Mouse (Mus musculus) mouse embryonic stem cell (cell line): Measurements from ENCODE around the gene Nkx3-2.

Source experiments
- in situ Hi-C, 2 experiments: fragments of 300-500 bp; cut with MboI; formaldehyde crosslinking; loops; 1 replicate in 1 of 2; 3 replicates in 1 of 2; pipeline ENCODE4 v1.14.3; 2019 to 2020; ENCODE audit warnings: low sequenced_read_pairs in 2 of 2, low pct_unique_long_range_greater_than_20kb in 1 of 2, mixed read lengths in 1 of 2; ENCODE audit not compliant: unreplicated experiment in 1 of 2

Gene Nkx3-2

DNA sequence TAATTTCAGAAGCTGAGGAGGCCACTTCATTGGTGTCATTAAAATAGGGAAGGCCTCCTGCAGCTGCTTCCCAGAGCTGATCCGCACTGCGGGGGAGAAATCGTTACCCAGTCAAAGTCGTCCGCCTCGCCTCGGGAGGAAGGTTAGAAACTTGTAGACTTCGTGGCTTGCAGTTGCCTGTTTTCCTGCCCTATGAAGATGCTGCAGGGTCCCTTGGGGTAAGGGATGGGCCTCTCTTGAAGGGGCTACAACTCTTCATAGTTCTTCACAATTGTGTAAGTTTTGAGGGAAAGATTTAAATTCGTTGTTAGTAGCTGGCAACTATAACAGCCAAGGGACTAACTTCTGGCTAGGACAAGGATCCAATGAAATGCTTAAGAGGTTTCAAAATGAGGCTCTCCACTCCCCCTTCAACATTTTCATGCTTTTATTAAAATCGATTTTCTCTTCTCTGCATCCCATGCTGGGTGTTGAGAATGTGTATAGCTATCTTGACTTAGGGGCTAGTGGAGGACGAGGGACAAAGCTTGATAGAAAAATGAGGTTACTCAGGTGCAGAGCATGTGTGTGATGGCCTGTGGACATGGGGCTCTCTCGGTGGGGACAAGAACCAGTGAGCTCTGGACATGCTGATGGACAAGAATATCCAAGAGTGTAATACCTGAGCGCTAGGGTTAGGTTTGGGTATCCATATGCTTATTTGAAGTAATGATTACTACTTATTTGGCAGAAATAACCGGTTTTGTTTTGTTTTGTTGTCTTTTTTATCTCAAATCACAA, 1.5 kb upstream of the Nkx3-2 start:
- in situ Hi-C loops = loop anchor here in 1 of 2 experiments (25.0 kb wide), 1 partner anchor 629 kb away; no protein-coding TSS in a partner anchor

DNA sequence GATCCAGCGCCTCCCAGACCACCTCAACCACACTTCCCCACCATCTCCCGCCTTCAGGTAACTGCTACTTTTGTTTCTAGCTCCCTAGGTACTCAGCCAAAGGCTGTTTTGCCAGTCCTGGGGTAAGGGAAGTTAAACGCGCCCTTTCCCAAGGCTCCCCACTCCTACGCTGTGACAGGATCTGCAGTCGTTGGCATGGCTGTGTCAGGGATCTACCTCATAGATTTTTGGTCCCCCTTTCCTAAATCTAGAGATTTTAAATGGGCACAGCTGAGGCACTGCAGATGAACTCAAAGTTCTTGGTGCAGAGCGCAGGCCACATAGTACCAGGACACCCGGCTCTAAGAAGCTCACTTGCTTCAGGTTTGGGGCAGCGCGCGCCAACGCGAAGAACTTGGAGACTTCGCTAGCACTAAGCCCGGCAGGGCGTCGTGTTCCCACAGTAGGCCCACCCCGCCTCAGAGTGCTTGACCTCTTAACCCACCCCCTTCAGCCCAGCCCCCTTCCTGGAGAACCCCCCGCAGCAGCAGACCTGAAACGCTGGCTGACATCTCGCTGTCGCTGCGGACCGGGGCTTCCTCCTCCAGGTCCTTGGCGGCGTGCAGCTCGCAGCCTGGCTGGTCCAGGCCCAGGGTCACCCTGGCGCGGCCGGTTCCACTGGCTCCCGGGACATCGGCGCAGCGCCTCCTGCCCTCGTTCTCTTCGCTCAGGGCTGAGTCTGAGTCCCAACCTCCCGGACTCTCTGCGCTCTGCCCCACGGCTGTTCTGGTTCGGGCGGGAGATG, 1.2 kb downstream of the Nkx3-2 start:
- in situ Hi-C loops = loop anchor here in 1 of 2 experiments (25.0 kb wide), 1 partner anchor 626 kb away; no protein-coding TSS in a partner anchor

DNA sequence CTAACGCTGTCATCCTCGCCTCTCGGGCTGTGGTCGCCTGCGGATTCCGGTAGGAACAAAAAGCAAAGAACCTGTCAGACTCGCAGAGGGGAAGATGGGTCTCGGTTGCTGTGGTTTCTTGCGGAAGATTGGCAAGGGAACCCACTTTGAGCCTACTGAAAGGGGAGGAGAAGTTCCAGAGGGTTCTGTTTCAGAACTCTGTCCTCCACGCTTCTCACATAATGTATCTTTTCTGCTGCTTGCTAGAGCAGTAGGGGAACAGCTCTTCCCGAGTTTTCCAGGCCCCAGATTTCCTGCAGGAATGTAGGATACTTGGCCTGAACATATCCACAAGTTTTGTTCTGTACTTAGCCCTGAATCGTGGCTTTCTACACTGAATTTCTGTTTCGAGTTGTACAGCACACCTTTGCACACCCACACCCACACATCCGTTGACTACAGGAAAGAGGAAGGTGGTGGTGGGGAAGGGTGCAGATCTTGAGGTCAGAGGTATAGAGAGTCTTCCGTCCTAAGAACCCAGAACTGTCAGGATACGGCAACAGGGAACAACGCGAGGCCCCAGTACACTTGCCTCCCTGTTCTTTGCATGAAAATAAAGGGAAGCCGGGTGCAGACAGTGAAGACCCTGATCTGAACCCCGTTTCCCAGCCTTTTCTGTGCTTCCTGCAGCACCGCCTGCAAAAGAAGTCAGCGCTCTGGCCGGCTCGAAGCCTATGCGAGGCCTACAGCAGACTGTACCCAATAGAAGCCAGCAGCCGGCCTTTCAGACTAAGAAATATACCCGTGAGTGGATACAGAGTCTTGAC, 2.0 kb downstream of the Nkx3-2 start:
- in situ Hi-C loops = loop anchor here in 1 of 2 experiments (25.0 kb wide), 1 partner anchor 625 kb away; no protein-coding TSS in a partner anchor

DNA sequence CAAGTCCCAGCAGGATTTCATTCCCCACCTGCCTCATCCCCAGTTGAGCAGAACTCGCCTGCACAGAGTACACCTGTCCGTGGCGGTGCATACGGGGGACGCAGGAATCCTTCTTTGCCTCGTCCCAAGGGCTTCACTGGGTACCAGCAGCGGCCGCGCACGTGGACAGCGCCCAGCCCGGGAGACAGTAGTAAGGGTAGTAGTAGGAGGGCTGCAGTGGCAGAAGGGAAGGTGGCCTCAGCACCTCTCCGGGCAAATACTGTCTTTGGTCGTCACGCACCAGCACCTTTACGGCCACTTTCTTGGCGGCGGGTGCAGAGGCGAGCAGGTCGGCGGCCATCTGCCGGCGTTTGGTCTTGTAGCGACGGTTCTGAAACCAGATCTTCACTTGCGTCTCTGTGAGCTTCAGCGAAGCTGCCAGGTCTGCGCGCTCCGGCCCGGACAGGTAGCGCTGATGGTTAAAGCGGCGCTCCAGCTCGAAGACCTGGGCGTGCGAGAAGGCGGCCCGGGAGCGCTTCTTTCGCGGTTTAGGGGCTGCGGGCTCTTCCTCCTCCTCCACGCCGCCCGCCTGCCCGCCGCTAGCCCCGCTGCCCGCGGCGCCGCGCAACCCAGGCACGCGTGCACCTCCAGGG, 2.7 kb downstream of the Nkx3-2 start:
- in situ Hi-C loops = loop anchor here in 1 of 2 experiments (25.0 kb wide), 1 partner anchor 624 kb away; no protein-coding TSS in a partner anchor

DNA sequence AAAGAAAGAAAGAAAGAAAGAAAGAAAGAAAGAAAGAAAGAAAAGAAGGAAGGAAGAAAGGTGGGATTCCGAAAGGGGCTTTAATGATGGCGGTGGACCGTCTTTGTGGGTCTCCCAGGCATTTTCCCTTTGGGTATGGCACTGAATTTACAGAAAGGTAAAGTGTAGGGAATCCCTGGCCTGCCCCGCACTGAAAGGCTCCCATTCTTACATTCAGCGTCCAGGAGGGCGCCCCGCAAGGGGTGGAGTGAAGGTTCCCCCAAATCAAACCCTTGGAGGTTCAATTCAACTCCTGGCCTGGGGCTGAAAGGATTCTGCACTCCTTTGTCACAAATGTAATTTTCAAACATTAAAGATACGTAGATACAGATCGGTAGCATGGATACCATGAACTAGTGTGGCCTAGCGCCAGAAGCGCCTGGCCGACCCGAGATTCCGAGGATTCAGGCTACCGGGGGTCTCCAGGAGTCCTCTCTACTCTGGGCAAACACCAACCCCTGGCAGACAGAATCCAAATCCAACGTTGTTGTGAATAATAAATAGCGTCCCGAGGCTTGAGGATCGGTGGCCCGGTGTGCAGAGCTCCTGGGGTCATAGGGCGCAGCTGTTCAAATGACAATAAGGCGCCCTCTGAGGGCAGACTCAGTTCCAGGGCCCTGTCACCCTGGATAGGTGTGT, 3.3 kb downstream of the Nkx3-2 start:
- in situ Hi-C loops = loop anchor here in 1 of 2 experiments (25.0 kb wide), 1 partner anchor 624 kb away; no protein-coding TSS in a partner anchor

DNA sequence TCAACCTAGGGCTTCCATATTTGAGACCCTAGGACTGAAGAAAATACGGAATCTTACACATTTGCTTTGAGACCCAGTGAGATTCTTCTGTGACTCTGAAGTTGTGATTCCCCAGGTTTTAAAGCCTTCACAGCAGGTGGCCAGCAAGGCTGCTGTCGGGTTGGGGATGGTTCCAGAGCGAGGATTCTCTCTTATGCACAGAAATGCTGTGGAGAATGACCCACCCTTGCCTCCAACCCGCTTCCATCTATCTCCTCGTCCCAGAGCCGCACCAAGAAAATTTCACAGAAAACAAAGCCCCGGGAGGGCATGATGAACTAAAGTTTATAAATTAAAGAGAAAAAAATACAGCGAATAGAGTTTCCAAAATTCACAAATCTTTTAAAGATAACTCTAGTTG, 4.2 kb downstream of the Nkx3-2 start:
- in situ Hi-C loops = loop anchor here in 1 of 2 experiments (25.0 kb wide), 1 partner anchor 623 kb away; no protein-coding TSS in a partner anchor

DNA sequence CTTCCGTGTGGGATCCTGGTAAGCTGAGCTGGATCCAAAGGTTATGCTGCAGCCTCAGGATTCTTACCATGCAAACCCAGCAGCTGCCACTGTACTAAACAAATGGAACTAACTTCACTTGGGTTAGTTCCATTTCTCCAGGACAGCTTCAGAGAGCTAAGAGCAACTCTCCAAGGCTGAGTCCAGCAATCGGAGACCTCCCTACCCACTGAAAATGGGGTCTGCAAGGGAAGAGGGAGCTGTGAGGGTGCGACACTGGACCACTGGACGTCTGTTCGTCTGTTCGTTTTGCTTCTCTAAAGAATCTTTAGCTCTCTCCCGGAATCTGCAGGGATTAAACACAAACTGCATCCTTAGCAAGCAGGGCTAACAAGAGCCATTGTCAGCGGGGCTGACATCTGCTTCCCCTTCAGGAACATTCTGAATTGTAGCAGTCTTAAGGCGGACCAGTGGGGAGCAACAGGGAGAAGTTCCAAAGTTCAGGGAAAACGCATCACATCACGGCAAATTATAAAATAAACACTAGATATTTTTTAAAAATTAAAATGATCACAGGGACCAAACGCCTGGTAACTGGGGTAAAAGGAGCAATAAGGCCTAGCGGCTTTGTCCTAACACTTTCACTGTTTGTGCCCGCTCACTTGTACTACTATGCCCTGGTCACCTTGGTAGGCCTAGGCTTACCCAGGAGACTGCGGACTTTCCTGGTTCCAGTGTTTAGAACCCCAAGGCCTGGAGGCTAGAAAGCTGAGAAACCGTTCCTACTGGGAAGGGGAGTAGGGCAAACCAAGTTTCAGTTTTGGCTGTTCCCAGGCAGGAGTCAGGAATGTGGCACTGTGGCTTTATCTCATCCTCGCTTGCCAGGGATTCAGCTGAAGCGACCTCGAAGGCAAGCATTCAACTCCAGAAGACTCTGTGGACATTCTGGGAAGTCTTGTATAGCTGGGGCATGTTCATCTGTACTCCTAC, 5.3 kb downstream of the Nkx3-2 start:
- in situ Hi-C loops = loop anchor here in 1 of 2 experiments (25.0 kb wide), 1 partner anchor 622 kb away; no protein-coding TSS in a partner anchor

DNA sequence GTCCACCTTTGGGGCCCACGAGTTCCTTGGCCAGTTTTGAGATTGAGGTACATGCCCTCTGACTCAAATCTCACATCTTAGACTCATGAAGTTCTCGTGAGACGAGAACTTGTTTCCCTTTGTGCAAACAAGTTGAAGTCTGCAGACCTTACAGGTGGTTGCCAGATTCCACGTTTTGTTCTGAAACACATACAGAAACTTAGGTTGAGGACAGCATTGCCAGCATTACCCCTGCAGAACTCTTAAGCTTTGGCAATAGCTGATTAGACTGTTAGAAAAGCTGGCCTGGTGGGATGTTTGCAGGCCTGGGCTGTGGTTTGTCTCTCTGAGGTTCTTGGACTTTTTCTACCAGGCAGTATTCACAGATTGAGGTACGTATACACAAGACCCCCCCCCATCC, 7.0 kb downstream of the Nkx3-2 start:
- in situ Hi-C loops = loop anchor here in 1 of 2 experiments (25.0 kb wide), 1 partner anchor 620 kb away; no protein-coding TSS in a partner anchor

DNA sequence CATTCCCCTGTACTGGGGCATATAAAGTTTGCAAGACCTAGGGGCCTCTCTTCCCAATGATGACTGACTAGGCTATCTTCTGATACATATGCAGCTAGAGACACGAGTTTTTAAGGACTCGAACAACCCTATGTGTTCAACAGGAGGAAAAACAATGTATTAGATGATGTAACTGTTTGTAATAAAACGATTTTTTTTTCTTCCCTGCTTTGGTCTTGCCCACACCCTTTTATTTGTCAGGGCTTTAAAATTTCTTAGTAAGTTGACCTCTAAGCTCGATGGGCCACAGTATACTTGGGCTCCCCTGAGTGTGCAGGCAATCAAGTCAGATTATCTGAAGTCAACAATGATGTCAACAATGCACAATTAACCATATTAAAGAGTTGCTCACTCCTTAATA, 7.9 kb downstream of the Nkx3-2 start:
- in situ Hi-C loops = loop anchor here in 1 of 2 experiments (25.0 kb wide), 1 partner anchor 619 kb away; no protein-coding TSS in a partner anchor

DNA sequence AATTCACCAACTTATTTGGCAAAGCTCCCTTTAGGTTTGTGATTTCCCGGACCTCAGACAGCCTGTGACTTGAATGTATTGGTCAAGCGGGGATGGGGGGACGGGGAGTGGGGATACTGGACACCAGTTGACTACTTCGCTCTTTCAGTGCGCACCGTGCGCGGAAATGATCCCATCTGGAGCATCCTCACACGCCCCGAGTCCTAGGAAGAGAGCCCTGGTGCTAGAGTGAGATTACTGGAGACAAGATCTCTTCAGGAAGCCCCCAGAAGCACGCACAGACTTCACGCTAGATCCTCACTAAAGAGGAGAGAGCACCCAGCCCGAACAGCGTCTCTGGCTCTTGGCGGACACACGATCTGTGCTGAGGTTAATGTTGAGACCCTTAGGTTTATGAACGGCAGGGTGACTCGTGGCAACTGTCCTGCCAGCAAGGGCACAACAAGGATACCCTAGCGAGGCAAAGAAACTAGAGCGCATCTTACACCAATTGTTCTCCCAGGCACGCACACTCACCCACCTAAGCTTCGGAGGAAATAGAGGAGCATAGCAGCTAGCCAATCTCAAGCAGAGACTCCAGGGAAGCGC, 8.8 kb downstream of the Nkx3-2 start:
- in situ Hi-C loops = loop anchor here in 1 of 2 experiments (25.0 kb wide), 1 partner anchor 618 kb away; no protein-coding TSS in a partner anchor

DNA sequence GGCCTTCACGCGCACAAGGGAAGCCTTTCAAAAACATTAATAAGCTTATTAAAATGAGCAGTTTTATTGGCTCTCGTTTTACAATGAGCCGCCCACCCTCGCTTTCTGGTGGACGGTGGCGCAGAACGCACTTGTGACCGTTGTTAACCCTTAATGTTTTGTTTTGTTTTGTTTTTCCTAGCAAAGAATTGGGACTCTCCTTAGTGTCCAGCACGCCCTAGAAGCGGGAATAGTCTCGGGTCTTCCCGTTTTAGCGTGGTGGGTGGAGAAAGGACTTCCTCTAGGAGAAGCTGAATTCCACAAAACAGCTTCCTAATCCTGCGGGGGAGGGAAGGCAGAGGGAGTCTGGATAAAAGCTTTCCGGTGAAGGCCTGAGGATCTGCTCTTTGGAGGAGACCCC, 9.5 kb downstream of the Nkx3-2 start:
- in situ Hi-C loops = loop anchor here in 1 of 2 experiments (25.0 kb wide), 1 partner anchor 618 kb away; no protein-coding TSS in a partner anchor

DNA sequence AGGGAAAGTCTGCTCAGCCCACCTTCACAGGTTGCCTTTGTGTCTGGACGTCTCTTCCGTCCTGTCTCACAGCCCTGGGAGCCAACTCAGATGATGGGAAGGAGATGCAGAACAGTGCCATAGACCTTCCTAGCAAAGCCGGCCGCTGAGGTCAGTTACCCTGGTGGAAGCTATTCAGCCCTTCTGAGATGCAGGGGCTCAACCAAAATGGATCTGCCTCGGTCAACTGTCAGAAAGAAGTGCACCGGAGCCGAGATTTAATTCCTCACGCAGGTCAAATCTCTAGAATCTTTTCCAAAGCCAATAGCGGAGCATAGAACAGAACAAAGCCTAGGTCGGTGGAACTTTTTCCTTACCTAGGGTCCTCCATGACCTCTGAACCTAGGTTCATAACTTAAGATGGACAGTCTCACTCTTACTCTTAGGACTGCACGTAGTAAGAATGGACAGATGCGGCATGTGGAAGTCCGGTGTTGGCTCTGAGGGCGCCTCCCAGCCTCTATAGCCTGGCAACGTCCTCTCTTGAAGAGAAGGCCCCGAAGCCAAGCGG, 10.0 kb downstream of the Nkx3-2 start:
- in situ Hi-C loops = loop anchor here in 1 of 2 experiments (25.0 kb wide), 1 partner anchor 617 kb away; no protein-coding TSS in a partner anchor

DNA sequence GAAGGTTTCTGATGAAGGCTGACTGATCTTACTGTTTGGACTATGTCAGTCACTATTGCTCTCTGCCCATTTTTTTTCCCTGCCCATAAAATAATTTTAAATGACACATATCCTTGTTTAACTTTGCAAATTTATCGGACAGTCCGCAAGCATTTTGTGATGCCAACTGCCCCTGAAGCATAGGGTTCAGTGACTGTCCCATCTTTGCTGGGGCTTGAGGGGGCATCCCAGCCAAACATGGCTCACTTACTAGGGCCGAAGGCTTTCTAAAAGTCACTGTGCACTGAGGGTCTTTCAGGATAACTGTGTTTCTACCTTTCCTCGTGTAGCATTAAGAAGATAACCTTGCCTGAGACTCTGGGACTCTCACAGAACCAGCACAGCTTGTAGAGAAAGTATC, 11.6 kb downstream of the Nkx3-2 start:
- in situ Hi-C loops = loop anchor here in 1 of 2 experiments (25.0 kb wide), 1 partner anchor 615 kb away; no protein-coding TSS in a partner anchor

DNA sequence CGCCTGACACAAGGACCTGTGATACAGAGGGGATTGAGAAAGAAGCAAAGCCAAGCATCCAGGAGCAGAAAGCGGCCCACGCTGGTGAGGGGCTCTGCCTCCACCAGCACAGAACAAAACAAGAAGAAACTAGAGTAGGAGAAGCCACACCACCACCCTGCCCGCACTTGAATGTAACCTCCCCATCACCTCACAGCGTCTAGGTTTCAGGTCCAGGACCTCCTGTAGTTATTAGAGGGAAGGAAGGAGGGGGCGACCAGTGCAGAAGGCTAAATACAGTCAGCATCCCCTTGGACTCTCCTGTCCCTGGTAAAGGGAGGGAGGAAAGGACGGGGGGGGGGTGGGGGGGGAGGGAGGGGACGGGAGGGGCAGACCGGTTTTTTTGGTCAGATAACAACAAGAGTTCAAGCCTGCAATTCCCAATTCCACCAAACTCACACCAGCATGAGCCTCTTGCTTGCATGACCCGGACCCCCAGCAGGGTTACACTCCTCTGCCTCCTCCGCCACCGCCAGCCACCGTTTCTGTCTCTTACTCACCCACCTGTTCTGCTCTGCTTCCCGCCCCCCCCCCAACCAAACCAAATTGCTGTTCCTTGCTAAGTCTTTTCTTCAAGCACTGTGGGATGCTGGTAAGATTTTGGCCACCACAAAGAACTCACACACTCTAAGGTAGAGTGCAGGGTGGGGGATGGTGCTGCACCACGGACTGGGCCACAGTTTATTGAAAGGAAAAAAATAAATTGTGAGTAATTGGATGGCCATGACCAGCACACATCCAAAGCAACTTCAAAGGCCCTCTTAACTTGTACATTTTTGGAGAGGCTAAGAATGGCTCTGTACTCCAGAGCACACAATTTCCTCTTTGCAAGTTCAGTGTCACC, 19.2 kb downstream of the Nkx3-2 start:
- in situ Hi-C loops = no loop called here
